Mouse (Mus musculus): ENCODE results near the gene Cers5.

GRCm38 (mm10) chr15:99713569-99713968, 59.1 kb downstream of the Cers5 start:
- TF ChIP-seq CTCF (IDR thresholded peaks at IDR 0.05; ENCODE audit: low read depth, low read length), result no peak
- no peak for TF ChIP-seq POLR2A (IDR thresholded peaks at IDR 0.05; ENCODE audit: borderline replicate concordance, low read depth, low read length)
